Mouse (Mus musculus): Measurements from ENCODE around the gene Rufy3.

Gene Rufy3

GRCm38 (mm10) chr5:88685745-88686299, 121.0 kb downstream of the Rufy3 start:
- no peak for DNase-seq

- no peak for DNase-seq
These were observed 123.2 kb downstream of the Rufy3 start for GRCm38 (mm10) chr5:88687996-88688406.

- no peak for DNase-seq
These were observed 123.8 kb downstream of the Rufy3 start for GRCm38 (mm10) chr5:88688583-88689187.

- peak; percentile 27 for DNase-seq
These were observed 124.6 kb downstream of the Rufy3 start for GRCm38 (mm10) chr5:88689279-88689938.

GRCm38 (mm10) chr5:88690681-88691505, 126.1 kb downstream of the Rufy3 start:
- DNase-seq = no peak

- no peak for DNase-seq
These were observed 126.8 kb downstream of the Rufy3 start for GRCm38 (mm10) chr5:88691506-88692095.

- no peak for DNase-seq
These were observed 127.7 kb downstream of the Rufy3 start for GRCm38 (mm10) chr5:88692586-88692985.

GRCm38 (mm10) chr5:88693057-88693456, 128.2 kb downstream of the Rufy3 start:
- DNase-seq = no peak

GRCm38 (mm10) chr5:88697291-88697690, 132.5 kb downstream of the Rufy3 start:
- DNase-seq = no peak

- DNase-seq = no peak
These were observed 134.5 kb downstream of the Rufy3 start for GRCm38 (mm10) chr5:88699251-88699913.
